Mouse (Mus musculus) v-Abl transformed pro-B cells (cell line): Measurements from ENCODE around the gene Cdc42bpg.

ENCODE experiments used
- in situ Hi-C, 2 experiments: fragments of 400-800 bp; cut with MboI; formaldehyde crosslinking; loops; one replicate each; pipeline ENCODE4 v1.15.1; 2025; ENCODE audit not compliant: unreplicated experiment in 2 of 2

Cdc42bpg gene

DNA sequence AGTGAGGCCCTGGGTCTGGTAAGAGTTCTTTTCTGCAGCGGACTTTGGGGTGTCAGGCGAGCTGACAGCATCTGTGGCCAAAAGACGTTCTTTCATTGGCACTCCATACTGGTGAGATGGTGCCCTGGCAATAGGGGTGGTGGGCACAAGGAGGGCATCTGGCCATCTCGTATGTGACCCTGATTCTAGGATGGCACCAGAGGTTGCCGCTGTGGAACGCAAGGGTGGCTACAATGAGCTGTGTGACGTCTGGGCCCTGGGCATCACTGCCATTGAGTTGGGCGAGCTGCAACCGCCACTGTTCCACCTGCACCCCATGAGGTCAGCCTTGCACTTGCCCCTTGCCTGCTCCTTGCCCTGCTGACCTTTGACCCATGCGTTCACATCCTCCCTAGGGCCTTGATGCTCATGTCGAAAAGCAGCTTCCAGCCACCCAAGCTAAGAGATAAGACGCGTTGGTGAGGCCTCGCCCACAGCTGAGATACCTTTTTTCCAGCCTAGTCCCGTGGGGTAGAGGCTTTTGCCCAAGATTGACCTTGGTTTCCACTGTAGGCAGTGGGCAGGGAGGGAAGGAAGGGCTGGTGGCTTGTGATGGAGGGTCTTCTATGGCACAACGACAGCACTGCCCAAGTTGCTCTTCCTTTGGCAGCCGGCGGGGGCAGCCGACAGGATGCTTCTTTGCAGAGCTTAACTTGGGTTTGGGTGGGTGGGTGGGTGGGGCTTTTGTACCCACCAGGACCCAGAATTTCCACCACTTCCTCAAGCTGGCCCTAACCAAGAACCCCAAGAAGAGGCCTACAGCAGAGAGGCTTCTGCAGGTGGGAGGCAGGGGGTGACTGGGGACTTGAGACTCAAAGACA, 37.0 kb downstream of the Cdc42bpg start:
- in situ Hi-C loops, result no loop called here

DNA sequence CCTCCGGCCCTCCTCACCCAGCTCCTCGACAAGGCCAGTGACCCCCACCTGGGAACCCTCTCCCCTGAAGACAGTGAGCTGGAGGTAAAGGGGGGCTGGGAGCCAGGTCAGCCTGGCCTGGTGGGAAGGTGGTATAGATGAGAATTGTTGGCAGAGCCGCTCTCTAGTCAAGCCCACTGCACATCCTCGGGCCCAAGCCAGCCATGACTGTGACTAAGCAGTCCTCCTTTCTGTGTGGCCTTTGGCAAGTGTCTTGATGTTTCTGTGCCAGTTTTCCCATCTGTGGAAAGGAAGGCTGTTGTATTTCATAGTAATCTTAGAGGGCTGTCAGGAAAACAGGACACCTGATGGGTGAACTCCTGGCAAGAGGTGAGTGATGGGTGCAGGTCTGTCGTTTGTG, 37.7 kb downstream of the Cdc42bpg start:
- in situ Hi-C loops, result no loop called here

DNA sequence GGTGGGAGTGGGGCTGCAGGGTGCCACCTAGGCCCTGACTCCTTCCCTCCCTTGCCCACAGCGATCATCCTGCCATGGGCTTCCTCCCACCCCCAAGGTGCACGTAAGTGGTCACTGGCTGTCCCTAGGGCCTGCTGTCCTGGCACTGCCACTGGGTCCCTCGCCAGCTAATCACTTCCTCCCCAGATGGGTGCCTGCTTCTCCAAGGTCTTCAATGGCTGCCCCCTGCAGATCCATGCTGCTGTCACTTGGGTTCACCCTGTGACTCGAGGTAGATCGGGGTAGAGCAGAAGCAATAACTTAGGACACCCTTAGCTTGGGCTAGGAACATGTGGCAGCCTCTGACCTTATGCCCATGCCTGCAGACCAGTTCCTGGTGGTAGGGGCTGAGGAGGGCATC, 39.8 kb downstream of the Cdc42bpg start:
- in situ Hi-C loops, result no loop called here

DNA sequence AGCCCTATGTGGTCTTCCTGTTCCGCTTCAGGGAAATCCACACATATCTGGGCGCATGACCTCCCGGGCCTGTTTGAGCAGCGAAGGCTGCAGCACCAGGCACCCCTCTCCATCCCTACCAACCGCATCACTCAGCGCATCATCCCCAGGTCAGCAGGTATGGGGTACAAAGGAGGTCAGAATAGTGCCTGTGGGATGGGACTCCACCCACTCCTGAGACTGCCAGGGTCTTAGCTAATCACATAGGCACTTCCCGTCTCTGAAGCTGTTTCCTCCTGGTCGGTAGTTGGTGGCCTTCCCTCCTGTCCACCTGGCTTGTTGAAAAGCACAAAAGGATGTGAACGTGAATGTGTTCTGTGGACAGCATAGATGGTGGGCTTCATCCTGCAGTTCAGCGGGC, 40.4 kb downstream of the Cdc42bpg start:
- in situ Hi-C loops, result no loop called here

DNA sequence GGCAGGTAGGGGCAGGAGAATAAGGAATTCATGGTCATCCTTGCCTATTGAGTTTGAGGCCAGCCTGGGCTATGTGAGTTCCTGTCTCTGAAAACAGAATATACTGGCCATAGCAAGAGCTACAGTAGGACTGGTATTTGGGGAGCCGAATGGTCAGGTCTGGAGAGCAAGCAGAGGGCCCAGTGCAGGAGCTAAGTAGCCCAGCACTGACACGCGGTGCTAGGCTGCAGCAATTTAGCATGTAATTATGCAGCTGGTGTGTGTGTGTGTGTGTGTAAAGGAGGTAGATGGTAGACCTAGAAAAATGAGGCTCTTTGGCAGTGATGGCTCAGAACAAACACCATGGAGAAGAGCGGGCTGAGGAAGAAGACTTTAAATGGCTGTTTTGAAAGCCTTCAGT, 41.4 kb downstream of the Cdc42bpg start:
- in situ Hi-C loops, result no loop called here

DNA sequence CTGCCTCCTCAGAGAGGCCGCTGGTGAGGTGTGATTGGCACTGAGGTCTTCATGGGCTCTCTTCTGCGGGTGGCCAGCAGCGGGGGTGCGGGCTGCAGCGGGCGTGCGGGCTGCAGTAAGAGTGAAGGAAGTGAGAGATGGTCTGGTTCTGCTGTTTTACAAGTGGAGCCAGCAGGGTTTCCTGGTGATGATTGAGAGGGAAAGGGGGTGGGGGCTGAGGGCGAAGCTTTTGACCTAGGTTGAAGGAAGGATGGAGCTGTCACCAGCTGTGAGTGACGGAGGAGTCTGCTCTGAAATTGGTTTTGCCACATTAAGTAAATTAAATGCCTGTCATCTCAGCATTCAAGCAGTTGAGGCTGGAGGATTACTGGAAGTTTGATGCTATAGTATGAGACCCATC, 42.5 kb downstream of the Cdc42bpg start:
- in situ Hi-C loops, result no loop called here

DNA sequence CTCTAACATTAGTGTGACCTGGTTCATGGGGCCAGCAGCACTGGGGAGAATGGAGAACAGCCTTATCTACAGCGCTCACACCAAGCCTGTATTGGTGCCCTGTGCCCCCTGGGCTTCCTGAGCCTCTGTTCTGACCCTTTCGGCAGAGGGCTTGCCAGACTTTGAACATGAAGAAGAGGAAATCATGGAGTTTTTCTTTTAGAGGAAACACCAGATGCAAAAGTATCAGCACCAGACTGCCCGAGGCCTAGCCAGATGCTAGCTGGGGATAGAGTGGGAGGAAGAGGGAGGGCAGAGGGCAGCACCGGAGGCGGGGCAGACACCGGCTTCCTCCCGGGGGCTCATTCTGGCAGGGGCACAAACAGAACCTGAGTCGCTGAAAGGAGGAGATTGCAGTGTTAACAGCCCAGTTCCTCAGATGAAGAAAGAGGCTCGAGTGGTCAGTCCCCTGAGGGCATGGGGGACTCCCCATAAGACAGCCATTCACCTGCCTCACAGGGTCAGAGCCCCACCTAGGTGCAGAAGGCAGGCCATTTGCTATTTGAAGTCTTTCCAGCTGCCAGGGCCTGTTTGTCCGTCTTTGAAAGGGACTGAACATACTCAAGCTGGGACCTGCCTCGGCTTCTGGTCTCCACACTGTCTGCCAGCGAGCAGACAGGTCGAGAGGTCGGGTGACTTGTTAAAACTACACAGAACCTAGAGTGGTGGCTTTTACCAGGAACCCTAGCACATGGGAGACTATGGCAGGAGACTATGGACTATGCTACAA, 43.1 kb downstream of the Cdc42bpg start:
- in situ Hi-C loops, result no loop called here

DNA sequence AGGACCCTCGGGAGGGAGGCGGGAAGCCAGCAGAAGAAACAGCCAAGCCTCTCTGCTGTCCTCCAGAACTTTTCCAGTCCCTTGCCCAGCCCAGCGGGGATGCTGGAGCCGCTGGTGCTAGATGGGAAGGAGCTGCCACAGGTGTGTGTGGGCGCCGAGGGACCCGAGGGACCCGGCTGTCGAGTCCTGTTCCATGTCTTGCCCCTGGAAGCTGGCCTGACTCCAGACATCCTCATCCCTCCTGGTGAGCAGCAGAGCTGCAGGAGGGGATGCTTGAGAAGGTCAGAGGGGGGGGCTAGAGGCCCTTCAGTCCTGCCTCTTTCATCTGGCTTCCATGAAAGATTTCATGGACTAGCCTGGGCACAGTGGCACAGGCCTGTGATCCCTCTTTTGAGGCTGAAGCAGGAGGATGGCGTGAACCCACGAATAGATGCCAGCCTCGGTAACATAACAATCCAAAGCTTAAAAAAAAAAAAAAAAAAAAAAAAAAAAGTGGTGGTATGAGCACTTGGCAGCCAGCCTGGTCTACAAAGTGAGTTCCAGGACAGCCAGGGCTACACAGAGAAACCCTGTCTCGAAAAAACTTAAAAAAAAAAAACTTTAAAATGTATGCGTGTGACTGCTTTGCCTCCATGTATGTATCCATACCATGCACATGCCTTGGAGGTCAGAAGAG, 45.3 kb downstream of the Cdc42bpg start:
- in situ Hi-C loops, result no loop called here

DNA sequence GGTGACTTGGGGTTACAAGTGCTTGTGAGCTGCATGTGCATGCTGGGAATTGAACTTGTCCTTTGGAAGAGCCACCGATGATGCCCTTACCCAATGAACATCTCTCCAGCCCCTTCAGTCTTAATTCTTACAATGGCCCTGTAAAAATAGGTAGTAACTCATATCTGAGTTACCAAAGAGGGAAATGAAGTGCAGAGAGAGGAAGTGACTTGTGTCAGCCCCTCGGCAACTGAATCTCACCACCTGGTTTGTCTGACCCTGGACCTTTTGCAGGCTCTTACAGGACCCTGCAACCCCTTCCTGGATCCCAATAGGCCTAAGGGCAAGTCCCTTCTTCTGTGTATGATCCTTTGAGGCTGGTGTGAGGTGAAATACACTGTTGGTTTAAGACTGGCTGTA, 45.9 kb downstream of the Cdc42bpg start:
- in situ Hi-C loops, result no loop called here

DNA sequence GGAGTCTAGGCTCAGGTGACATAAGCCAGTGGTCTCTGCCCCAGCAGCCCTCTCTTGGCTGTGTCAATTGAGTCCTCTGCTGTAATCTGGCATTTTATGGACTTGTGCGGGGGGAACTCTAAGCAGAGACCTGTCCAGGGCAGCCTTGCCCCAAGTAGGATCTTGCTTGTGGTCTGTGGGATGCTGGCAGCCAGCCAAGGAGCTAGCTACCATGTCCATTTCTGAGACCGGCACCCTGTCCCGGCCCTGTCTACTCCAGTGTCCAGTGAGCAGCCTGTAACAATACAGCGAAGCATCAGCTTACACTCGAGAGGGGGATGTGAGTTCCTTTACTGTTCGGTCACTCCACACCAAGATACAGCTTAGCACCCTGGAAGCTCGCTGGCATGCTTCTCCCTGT, 47.8 kb downstream of the Cdc42bpg start:
- in situ Hi-C loops, result no loop called here

DNA sequence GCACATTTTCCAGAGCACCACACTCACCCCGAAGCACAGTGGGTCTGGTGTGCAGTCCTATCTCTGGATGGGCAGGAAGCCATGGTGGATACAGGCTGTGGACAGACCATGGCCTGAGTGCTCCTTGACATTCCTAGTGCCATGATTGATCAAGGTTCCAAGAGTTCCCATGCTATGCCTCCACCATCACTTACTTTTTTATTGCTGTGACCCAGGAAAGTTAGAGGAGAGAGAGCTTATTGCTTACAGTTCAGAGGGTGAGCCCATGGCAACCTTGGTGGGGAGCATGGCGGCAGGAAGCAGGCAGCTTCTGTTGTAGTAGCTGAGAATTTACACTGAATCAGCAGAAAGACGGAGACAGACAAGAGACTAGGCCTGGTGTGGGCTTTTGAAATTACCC, 55.0 kb downstream of the Cdc42bpg start:
- in situ Hi-C loops, result no loop called here

DNA sequence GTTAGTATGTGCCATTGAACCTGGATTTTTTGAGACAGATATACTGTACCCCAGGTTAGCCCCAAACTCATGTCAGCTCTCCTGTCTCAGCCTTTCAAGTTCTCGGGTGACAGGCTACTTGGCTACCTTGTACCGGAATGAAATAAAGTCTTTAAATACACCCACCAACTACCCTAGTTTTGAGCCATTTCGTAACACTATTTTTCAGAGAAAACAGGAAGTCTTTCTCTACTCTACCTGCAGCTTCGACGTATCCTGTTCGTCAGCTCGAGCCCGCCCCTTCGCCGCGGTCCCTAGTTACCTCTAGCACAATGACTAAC, 56.8 kb downstream of the Cdc42bpg start:
- in situ Hi-C loops, result no loop called here

DNA sequence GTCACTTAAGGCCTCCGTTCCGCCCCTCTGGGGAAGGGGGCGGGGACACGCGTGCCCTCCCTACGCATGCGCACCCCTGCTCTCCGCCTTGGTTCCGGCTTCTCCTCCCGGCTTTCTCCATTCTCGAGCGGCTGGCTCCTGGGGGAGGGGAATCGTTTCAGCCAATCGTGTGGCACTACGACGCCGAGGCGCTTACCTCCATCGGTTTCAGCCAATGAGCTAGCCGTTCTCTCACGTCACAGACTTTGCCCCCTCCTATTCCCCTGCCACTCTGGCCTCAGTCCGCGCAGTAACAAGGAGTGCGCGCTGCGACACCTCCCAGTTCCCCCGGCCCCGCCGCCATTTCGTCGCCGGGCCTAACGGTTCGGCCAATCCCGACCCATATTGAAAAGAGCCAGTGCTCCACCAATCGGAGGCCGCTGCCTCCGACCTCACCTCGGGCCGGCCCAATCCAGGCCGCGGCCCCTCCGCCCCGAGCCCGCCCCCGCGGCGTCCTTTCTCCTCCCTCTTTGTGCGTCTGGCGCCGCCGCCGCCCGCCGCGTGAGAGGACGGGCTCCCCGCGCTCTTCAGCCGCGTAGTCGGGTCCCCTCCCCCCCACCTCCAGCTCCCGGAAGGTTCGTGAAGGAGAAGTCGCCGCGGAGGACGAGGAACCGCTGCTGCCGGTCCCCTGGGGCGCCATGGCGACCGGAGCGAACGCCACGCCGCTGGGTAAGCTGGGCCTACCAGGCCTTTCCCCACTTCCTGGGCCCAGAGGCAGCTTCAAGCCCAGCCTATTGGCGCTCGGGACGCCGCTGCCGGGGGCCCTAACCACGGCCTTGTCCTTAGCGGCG, 57.4 kb downstream of the Cdc42bpg start, which contains the start of gene Sf1:
Gene Sf1 (plus strand): TSS at position 280 of the 830 bp plus-strand sequence.
- in situ Hi-C loops, result no loop called here

DNA sequence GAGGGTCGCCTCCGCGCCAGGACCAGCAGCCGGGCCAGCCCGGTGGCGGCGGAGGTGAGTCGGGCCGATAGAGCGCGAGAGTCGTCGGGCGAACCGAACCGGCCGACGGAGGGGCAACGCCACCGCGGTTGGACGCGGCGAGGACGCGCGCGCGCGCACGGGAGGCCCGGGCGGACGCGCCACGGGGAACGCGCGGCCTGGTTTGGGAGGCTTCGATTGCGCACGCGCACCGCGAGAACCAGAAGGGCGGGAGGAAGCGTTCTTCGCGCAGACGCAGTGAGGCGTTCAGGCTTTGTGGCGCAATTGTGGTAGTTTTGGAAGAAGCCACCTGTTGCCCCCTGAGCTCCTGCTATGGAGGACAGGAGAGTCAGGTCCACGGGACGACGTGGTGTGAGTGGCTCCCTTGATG, 58.1 kb downstream of the Cdc42bpg start:
- in situ Hi-C loops, result no loop called here

DNA sequence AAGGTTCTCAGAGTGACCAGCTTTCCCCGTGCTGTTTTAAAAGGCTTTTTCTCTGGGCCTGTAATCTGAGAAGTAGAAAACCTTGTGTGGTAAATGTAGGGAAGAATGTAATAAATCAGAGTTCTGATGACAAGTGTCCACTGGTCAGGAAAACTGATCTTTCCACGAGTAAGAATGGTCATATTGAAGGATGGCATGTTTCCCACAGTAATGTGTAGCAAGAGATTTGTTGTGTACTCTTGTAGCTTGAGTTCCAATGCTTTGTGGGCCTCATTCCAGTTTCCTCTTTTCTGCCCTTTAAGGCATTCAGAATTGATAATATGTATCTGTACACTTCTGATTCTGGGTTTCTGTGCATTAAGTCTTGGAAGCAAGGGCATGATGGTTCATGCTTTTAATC, 58.6 kb downstream of the Cdc42bpg start:
- in situ Hi-C loops, result loop anchor here in 1 of 2 experiments (5.0 kb wide), 1 partner anchor 37 kb away; no protein-coding TSS in a partner anchor

DNA sequence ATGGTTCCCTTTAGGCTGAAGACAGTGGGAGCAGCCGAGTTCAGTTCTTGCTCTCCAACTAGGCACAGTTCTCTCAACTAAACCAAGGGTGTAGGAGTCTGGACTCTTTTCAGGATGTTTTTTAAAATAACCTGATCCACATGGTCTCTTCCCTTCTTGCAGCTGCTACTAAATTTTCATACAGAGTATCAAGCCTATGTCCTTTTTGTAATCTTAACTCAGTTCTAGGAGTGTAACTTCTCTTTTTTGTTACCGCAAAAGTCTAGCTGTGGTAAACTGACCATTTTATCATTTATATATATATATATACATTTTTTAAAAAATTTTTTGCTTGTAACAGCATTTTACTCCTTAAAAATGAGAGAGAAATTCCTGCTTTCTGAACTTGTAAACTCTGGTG, 63.9 kb downstream of the Cdc42bpg start:
- in situ Hi-C loops, result no loop called here

DNA sequence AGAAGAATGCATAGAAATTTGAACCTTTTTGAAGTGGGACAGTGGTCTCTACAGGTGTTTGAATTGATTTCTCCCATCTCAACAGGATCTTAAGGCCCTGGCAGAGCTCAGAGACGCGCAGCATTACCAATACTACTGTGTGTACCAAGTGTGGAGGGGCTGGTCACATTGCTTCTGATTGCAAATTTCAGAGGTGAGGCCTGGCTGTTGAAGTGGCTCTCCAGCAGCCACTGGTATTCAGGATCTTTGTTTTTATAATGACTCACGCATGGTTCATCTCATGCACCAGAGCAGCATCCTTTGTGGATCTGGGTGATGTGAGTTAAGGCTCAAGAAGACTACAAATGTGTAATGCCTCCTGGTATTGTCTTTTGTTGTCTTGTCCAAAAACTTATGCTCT, 66.2 kb downstream of the Cdc42bpg start:
- in situ Hi-C loops, result no loop called here

DNA sequence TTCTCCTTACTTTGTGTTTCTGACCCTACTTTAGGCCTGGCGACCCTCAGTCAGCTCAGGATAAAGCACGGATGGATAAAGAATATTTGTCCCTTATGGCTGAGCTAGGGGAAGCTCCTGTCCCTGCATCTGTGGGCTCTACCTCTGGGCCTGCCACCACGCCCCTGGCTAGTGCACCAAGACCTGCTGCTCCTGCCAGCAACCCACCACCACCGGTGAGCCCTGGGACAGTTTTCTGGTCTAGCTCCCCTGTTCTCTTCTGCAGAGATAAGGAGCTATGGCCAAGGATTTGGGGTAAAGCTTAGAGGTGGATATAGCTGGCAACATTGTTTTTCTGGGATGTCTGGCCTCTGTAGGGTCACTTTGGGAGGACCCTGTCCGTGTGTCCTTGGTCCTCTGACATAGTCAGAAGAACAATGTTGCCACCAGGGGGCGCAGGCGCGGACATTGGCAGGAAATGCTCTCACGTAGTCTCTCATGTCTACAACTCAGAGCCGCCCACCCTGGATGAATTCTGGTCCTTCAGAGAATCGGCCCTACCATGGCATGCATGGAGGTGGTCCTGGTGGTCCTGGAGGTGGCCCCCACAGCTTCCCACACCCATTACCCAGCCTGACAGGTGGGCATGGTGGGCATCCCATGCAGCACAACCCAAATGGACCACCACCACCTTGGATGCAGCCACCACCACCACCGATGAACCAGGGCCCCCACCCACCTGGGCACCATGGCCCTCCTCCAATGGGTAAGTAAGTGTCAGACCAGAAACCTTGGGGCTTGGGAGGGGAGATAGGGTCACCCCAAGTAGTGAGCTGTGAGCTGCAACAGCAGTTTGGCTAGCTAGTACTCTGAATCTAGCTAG, 67.5 kb downstream of the Cdc42bpg start:
- in situ Hi-C loops, result no loop called here

DNA sequence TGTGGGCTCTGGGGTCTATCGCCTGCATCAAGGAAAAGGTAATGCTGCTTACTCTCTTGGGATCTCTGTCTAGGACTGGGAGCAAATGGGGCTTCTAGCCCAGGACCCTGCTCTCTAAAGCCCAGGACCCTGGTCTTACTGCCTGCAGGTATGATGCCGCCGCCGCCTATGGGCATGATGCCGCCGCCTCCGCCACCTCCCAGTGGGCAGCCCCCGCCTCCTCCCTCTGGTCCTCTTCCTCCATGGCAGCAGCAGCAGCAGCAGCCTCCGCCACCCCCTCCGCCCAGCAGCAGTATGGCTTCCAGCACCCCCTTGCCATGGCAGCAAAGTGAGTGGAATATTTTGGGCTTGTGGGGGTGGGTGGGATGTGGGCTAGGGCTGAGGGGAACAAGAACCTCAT, 68.3 kb downstream of the Cdc42bpg start:
- in situ Hi-C loops, result no loop called here
